Mouse (Mus musculus) right cerebral cortex, adult 2 months (tissue): ENCODE results near the gene Sh3gl2.

Source experiments
- DNase-seq, 2 experiments: peaks; one replicate each; pipeline ENCODE4 v3.0.0; 2021 to 2022; ENCODE audit warnings: low spot score in 2 of 2

Gene Sh3gl2

DNA sequence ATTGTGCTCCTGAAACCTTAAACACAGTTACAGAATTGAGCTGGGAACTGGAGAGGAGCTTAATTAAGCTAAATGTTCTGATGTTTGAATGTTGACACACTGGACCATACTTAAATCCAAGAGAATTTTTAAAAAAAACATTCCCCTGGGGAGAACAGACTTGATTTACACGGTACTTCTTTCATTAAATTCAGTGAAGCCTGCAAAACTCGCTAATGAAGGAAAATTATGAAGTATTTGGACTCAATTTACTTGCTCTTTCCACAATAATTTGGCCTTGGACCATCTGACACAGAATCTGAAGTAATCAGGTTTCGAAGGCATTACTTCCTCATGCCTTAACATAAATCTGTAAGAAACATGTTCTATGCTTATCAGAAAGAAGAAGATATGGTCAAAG is 408.4 kb downstream of the Sh3gl2 start:
- DNase-seq: no peak

DNA sequence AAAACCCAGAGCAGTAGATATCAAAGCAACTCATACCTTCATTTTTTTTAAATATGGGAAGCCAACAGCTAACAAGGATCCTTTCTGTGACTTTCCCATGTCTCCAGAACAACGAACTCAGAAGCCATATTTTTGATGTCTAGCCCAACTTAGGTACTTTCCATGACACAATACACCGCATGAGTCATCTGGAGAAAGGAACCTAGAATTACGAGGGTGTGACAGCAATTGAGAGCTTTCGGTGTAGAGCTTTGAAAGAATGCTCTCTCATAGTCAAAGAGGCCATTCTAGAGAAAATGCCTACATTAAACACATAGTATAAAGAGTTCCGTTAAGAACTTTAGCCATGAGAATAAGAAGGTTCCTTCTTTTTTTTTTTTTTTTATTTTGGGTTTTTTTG is 413.8 kb downstream of the Sh3gl2 start:
- DNase-seq: no peak

DNA sequence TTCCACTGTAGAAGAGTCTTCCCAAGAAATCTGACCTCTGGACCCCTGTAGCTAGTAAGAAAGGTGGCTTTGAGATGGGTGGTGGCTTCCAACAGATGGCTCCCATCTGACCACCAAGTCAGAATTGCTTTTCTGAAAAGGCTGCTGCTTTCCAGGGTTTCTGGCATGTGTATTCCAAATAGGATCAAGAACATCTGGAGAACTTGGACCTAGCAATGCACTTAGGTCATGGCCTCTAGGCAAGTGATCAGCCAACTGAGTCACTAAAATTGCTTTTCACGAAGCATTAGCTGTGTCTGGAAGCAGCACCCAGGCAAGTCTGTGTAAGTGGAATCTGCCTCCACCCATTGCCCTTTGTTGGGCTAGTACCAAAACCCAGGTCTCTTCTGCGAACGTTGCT is 414.3 kb downstream of the Sh3gl2 start:
- no peak for DNase-seq

DNA sequence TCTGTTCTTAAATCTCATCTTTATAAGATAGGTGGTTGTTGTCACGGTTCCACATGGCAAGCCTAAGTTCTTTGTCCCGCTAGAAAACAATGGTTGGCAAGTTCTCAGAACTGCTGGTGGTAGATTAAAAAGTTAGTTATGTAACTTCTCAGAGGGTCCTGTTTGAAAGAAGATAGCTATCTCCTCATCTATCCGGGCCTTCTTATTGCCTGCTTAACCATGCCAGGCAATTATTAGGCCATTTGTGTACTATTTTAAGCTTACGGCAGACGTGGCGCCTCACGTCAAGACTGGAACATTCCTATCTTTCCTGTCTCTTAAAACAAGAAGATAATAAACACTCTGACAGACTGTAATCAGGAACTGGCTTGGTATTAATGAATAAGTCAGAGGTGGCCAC is 424.5 kb downstream of the Sh3gl2 start:
- no peak for DNase-seq

DNA sequence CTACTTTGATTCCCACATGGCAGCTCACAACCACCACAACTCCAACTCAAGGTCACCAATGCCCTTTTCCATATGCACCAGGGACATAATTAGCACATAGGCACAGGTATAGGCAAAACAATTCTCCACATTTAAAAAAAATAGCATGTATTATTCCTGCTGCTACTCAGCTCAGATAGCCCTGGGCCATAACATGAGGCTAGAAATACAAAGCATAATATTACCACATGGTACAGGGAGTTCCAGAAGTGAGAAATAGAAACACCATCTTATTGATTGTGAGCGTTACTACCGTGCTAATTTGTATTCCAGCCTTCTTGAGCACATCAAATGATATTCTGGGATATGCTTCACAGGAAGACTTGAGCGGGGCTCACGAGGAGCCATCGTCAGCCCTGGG is 464.3 kb downstream of the Sh3gl2 start:
- DNase-seq: no peak

DNA sequence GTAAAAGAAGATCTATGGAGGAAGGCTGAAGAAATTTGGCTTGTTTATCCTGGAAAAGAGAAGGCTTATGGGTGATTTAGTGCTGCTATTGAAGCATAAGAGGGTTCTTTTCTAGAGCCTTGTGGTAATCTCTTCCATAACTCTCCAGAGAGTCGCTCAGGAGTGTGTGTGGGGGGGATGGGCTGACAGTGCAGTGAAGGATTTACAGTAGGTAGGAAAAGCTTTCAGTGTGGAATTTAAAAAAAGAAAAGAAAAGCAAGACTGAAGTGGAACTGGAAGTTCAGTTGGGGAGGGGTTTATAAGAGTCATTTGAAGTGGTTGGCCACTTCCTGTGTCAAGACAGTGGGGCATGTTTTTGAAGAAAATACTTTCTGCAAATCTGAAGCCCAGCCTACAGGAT is 464.8 kb downstream of the Sh3gl2 start:
- no peak for DNase-seq

DNA sequence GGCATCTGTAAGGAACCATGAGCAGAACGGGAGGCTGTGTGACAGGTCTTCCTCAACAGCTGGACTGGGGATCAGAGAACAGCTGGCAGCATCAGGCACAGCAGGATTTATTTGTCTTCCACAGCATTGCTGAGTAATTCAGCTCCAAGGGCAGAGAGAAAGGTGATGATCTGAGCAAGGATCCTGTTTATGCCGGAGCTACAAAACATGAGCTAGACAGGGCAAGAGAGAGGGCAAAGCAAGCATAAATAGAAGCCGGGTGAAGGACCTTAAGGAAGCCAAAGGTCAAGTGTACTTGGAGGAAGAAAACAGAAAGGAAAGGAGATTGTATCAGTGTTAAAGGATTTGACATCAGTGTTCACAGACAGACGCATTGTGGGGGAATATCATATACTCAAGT is 467.4 kb downstream of the Sh3gl2 start:
- no peak for DNase-seq

DNA sequence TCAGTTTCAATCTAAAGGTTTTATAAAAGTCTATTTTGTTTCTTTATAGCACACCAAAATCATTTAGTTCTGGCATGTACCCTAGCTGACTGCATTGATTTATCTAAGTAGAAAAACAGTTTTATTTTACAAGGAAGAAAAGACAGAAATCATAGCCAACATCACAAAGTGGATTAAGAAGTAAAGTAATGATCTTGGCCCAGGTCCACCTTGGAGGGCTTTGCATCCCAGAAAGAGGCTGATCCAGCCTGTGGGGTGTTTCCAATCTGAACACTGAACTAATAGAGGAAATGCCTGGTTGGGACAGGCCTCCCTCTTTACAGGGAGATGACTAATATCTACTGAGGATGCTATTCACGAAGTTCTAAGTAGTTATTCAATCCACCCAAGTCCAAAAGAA is 472.7 kb downstream of the Sh3gl2 start:
- DNase-seq: no peak

DNA sequence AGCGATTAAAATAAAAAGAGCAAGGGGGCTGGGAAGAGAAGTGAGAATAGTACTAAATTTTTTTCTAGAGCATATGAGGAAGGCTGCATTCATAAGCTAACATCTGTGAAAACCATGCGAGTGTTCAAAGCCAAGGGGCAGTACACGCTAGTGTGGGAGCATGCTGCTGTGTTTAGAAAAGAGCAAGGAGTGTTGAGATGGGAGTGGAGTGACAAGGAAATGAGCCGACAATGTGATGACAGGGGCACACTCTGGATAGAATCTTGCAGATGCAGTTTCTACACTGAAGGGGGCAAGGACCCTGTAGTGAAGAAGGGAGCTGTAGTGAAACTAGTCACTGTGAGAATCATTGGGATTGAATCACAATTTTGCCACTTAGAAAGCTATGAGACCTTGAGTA is 481.2 kb downstream of the Sh3gl2 start:
- DNase-seq: no peak
